Mouse (Mus musculus): Measurements from ENCODE around the gene Tubgcp2. TPM values are rescaled to one million over a fixed set of nuclear protein-coding genes. Genes with fewer than 3 reads are reported as not detected.

Gene Tubgcp2
- polyA plus RNA-seq, 1 experiment from 2014 or later: 60.3 TPM

- no peaks in the 10 kb centered on the region for H3K27me3 ChIP-seq (ENCODE audit: control insufficient read depth, insufficient read depth, low read length)
- H3K4me2 ChIP-seq (replicated peaks; ENCODE audit: low read depth, low read length): no peak overlapping the region
- H3K9ac ChIP-seq (replicated peaks; ENCODE audit: low read depth, low read length): no peak overlapping the region
- no peak for ATAC-seq (ENCODE audit: insufficient number of reproducible peaks, insufficient read depth, low FRiP score, low read depth)
- H3K4me1 ChIP-seq (ENCODE audit: control insufficient read depth, insufficient read depth, low read length): no peaks in the 10 kb centered on the region
- H3K9me3 ChIP-seq (ENCODE audit: control insufficient read depth, low read depth, low read length): no peaks in the 10 kb centered on the region
- no peaks in the 10 kb centered on the region for H3K36me3 ChIP-seq (ENCODE audit: control insufficient read depth, insufficient read depth, low read length)
- no peak overlapping the region for H3K4me3 ChIP-seq (ENCODE audit: low read depth, low read length)
- H3K27ac ChIP-seq (ENCODE audit: low read length): no peak overlapping the region
- 76% methylated on average over 10 of the region's 10 CpGs for WGBS
These were observed 66.1 kb downstream of the Tubgcp2 start for GRCm38 (mm10) chr7:139970216-139970919.

GRCm38 (mm10) chr7:139969348-139970130, 66.9 kb downstream of the Tubgcp2 start:
- ATAC-seq (ENCODE audit: insufficient number of reproducible peaks, insufficient read depth, low FRiP score, low read depth): no peak

GRCm38 (mm10) chr7:139968428-139968827, 68.0 kb downstream of the Tubgcp2 start:
- ATAC-seq (ENCODE audit: insufficient number of reproducible peaks, insufficient read depth, low FRiP score, low read depth): no peak
- WGBS: 55% methylated on average over 5 of the region's 5 CpGs
- no peak overlapping the region for H3K4me3 ChIP-seq (ENCODE audit: low read depth, low read length)

More at GRCm38 (mm10) chr7:139969348-139970130, 66.9 kb downstream of the Tubgcp2 start:
- Histone ChIP-seq H3K9me3 (ENCODE audit: control insufficient read depth, low read depth, low read length) (no peaks in the 10 kb centered on the region), H3K27me3 (ENCODE audit: control insufficient read depth, insufficient read depth, low read length) (no peaks in the 10 kb centered on the region), H3K36me3 (ENCODE audit: control insufficient read depth, insufficient read depth, low read length) (no peaks in the 10 kb centered on the region), H3K27ac (ENCODE audit: low read length) (no peak overlapping the region), H3K4me3 (ENCODE audit: low read depth, low read length) (no peak overlapping the region), H3K9ac (replicated peaks; ENCODE audit: low read depth, low read length) (no peak overlapping the region), H3K4me2 (replicated peaks; ENCODE audit: low read depth, low read length) (no peak overlapping the region), H3K4me1 (ENCODE audit: control insufficient read depth, insufficient read depth, low read length) (no peaks in the 10 kb centered on the region)
- 42% methylated on average over 10 of the region's 10 CpGs for WGBS

GRCm38 (mm10) chr7:139967175-139967574, 69.3 kb downstream of the Tubgcp2 start:
- no peaks in the 10 kb centered on the region for H3K27me3 ChIP-seq (ENCODE audit: control insufficient read depth, insufficient read depth, low read length)
- H3K27ac ChIP-seq (ENCODE audit: low read length): no peak overlapping the region
- no peak overlapping the region for H3K4me2 ChIP-seq (replicated peaks; ENCODE audit: low read depth, low read length)
- no peak for ATAC-seq (ENCODE audit: insufficient number of reproducible peaks, insufficient read depth, low FRiP score, low read depth)
- H3K36me3 ChIP-seq (ENCODE audit: control insufficient read depth, insufficient read depth, low read length): no peaks in the 10 kb centered on the region
- WGBS: 32% methylated on average over 4 of the region's 4 CpGs
- H3K4me1 ChIP-seq (ENCODE audit: control insufficient read depth, insufficient read depth, low read length): no peaks in the 10 kb centered on the region
- no peak overlapping the region for H3K9ac ChIP-seq (replicated peaks; ENCODE audit: low read depth, low read length)
- H3K9me3 ChIP-seq (ENCODE audit: control insufficient read depth, low read depth, low read length): no peaks in the 10 kb centered on the region
- no peak overlapping the region for H3K4me3 ChIP-seq (ENCODE audit: low read depth, low read length)

More at GRCm38 (mm10) chr7:139968428-139968827, 68.0 kb downstream of the Tubgcp2 start:
- Histone ChIP-seq H3K4me2 (replicated peaks; ENCODE audit: low read depth, low read length) (no peak overlapping the region), H3K36me3 (ENCODE audit: control insufficient read depth, insufficient read depth, low read length) (no peaks in the 10 kb centered on the region), H3K27me3 (ENCODE audit: control insufficient read depth, insufficient read depth, low read length) (no peaks in the 10 kb centered on the region), H3K9me3 (ENCODE audit: control insufficient read depth, low read depth, low read length) (no peaks in the 10 kb centered on the region), H3K9ac (replicated peaks; ENCODE audit: low read depth, low read length) (no peak overlapping the region), H3K27ac (ENCODE audit: low read length) (no peak overlapping the region), H3K4me1 (ENCODE audit: control insufficient read depth, insufficient read depth, low read length) (no peaks in the 10 kb centered on the region)

GRCm38 (mm10) chr7:139963814-139964213, 72.7 kb downstream of the Tubgcp2 start:
- no peak overlapping the region for H3K4me2 ChIP-seq (replicated peaks; ENCODE audit: low read depth, low read length)
- no peaks in the 10 kb centered on the region for H3K4me1 ChIP-seq (ENCODE audit: control insufficient read depth, insufficient read depth, low read length)
- 71% methylated on average over 4 of the region's 4 CpGs for WGBS
- no peaks in the 10 kb centered on the region for H3K36me3 ChIP-seq (ENCODE audit: control insufficient read depth, insufficient read depth, low read length)
- no peaks in the 10 kb centered on the region for H3K9me3 ChIP-seq (ENCODE audit: control insufficient read depth, low read depth, low read length)
- H3K9ac ChIP-seq (replicated peaks; ENCODE audit: low read depth, low read length): no peak overlapping the region
- H3K27ac ChIP-seq (ENCODE audit: low read length): no peak overlapping the region
- H3K27me3 ChIP-seq (ENCODE audit: control insufficient read depth, insufficient read depth, low read length): no peaks in the 10 kb centered on the region
- ATAC-seq (ENCODE audit: insufficient number of reproducible peaks, insufficient read depth, low FRiP score, low read depth): no peak
- no peak overlapping the region for H3K4me3 ChIP-seq (ENCODE audit: low read depth, low read length)

- no peak overlapping the region for H3K27ac ChIP-seq (ENCODE audit: low read length)
- no peaks in the 10 kb centered on the region for H3K4me1 ChIP-seq (ENCODE audit: control insufficient read depth, insufficient read depth, low read length)
- H3K36me3 ChIP-seq (ENCODE audit: control insufficient read depth, insufficient read depth, low read length): no peaks in the 10 kb centered on the region
- WGBS: 80% methylated on average over 10 of the region's 10 CpGs
- H3K27me3 ChIP-seq (ENCODE audit: control insufficient read depth, insufficient read depth, low read length): no peaks in the 10 kb centered on the region
- H3K4me2 ChIP-seq (replicated peaks; ENCODE audit: low read depth, low read length): no peak overlapping the region
- no peak for ATAC-seq (ENCODE audit: insufficient number of reproducible peaks, insufficient read depth, low FRiP score, low read depth)
- H3K9me3 ChIP-seq (ENCODE audit: control insufficient read depth, low read depth, low read length): no peaks in the 10 kb centered on the region
- H3K4me3 ChIP-seq (ENCODE audit: low read depth, low read length): no peak overlapping the region
- no peak overlapping the region for H3K9ac ChIP-seq (replicated peaks; ENCODE audit: low read depth, low read length)
These were observed 75.3 kb downstream of the Tubgcp2 start for GRCm38 (mm10) chr7:139961141-139961540.

- Histone ChIP-seq H3K27me3 (ENCODE audit: control insufficient read depth, insufficient read depth, low read length) (no peaks in the 10 kb centered on the region), H3K27ac (ENCODE audit: low read length) (no peak overlapping the region), H3K4me1 (ENCODE audit: control insufficient read depth, insufficient read depth, low read length) (no peaks in the 10 kb centered on the region), H3K4me3 (ENCODE audit: low read depth, low read length) (no peak overlapping the region), H3K9ac (replicated peaks; ENCODE audit: low read depth, low read length) (no peak overlapping the region), H3K36me3 (ENCODE audit: control insufficient read depth, insufficient read depth, low read length) (no peaks in the 10 kb centered on the region), H3K9me3 (ENCODE audit: control insufficient read depth, low read depth, low read length) (no peaks in the 10 kb centered on the region), H3K4me2 (replicated peaks; ENCODE audit: low read depth, low read length) (no peak overlapping the region)
- 25% methylated on average over 11 of the region's 11 CpGs for WGBS
- no peak; the same call in 1 of the 2 replicates for ATAC-seq (ENCODE audit: insufficient number of reproducible peaks, insufficient read depth, low FRiP score, low read depth)
These were observed 78.5 kb downstream of the Tubgcp2 start for GRCm38 (mm10) chr7:139957958-139958357.

- 49% methylated on average over 11 of the region's 11 CpGs for WGBS
- Histone ChIP-seq H3K9ac (replicated peaks; ENCODE audit: low read depth, low read length) (no peak overlapping the region), H3K4me3 (ENCODE audit: low read depth, low read length) (no peak overlapping the region), H3K27me3 (ENCODE audit: control insufficient read depth, insufficient read depth, low read length) (no peaks in the 10 kb centered on the region), H3K4me2 (replicated peaks; ENCODE audit: low read depth, low read length) (no peak overlapping the region), H3K36me3 (ENCODE audit: control insufficient read depth, insufficient read depth, low read length) (no peaks in the 10 kb centered on the region), H3K27ac (ENCODE audit: low read length) (no peak overlapping the region), H3K9me3 (ENCODE audit: control insufficient read depth, low read depth, low read length) (no peaks in the 10 kb centered on the region), H3K4me1 (ENCODE audit: control insufficient read depth, insufficient read depth, low read length) (no peaks in the 10 kb centered on the region)
- no peak for ATAC-seq (ENCODE audit: insufficient number of reproducible peaks, insufficient read depth, low FRiP score, low read depth)
These were observed 79.0 kb downstream of the Tubgcp2 start for GRCm38 (mm10) chr7:139957437-139957836.

All from stomach, embryonic 14.5 days (tissue).